Mouse (Mus musculus) C2C12 (cell line): ENCODE measurements around the gene L2hgdh. TPM values are rescaled to one million over a fixed set of nuclear protein-coding genes. Genes with fewer than 3 reads are reported as not detected.
"Not testable (repeated sequence)": the region's sequence is repeated elsewhere in the genome, so short reads cannot be mapped to it uniquely, and the experiment has no call there.

Experiments
- H3K27me3 ChIP-seq: one replicate; pipeline ENCODE4 v1.6.1; 2011; ENCODE audit not compliant: control insufficient read depth, insufficient read depth, insufficient read length
- H3K36me3 ChIP-seq: one replicate; pipeline ENCODE4 v1.6.1; 2011; ENCODE audit not compliant: control insufficient read depth, insufficient read depth
- H3K4me3 ChIP-seq: one replicate; pipeline ENCODE4 v1.5.1; 2011; ENCODE audit warnings: mild to moderate bottlenecking, control low read depth; ENCODE audit not compliant: poor library complexity, insufficient read depth, severe bottlenecking
- H3K79me2 ChIP-seq: one replicate; pipeline ENCODE4 v1.6.1; 2011; ENCODE audit not compliant: control insufficient read depth, insufficient read depth
- H3K79me3 ChIP-seq: one replicate; pipeline ENCODE4 v1.6.1; 2011; ENCODE audit warnings: low read depth, control low read depth
- H3ac ChIP-seq: one replicate; pipeline ENCODE3; 2011; ENCODE audit warnings: low read depth; ENCODE audit not compliant: control insufficient read depth, insufficient read length
- CEBPB ChIP-seq: IDR thresholded peaks from one replicate; pipeline ENCODE4 v1.6.1; 2011; ENCODE audit warnings: low read depth, mild to moderate bottlenecking, control low read depth, moderate library complexity
- CTCF ChIP-seq: IDR thresholded peaks from one replicate; pipeline ENCODE4 v1.5.1; 2011; ENCODE audit not compliant: control insufficient read depth, insufficient read depth, insufficient read length
- FOSL1 ChIP-seq: IDR thresholded peaks from one replicate; pipeline ENCODE4 v1.8.0; 2011; ENCODE audit warnings: mild to moderate bottlenecking, low read length; ENCODE audit not compliant: poor library complexity, insufficient read depth, severe bottlenecking
- MAX ChIP-seq: IDR thresholded peaks from one replicate; pipeline ENCODE4 v1.6.1; 2011; ENCODE audit warnings: mild to moderate bottlenecking, control low read depth
- MYOD1 ChIP-seq: IDR thresholded peaks from one replicate; pipeline ENCODE4 v1.6.1; 2011; ENCODE audit warnings: low read depth; ENCODE audit not compliant: control insufficient read depth, insufficient read length
- MYOG ChIP-seq: IDR thresholded peaks from one replicate; pipeline ENCODE4 v1.6.1; 2011; ENCODE audit not compliant: control insufficient read depth, insufficient read length; ENCODE audit errors: extremely low read depth
- USF1 ChIP-seq: IDR thresholded peaks from one replicate; pipeline ENCODE4 v1.6.1; 2011; ENCODE audit warnings: low read depth, mild to moderate bottlenecking, control low read depth, moderate library complexity
- polyA plus RNA-seq: library from polyadenylated mRNA; unstranded; fragments of >200 nt; fragmentation: generic; extraction: Trizol; gene quantifications from one replicate; pipeline ENCODE4 v1.2.1, GENCODE M21; 2012; ENCODE audit warnings: missing spikeins

L2hgdh gene
- polyA plus RNA-seq, 1 experiment: 3.8 TPM

DNA sequence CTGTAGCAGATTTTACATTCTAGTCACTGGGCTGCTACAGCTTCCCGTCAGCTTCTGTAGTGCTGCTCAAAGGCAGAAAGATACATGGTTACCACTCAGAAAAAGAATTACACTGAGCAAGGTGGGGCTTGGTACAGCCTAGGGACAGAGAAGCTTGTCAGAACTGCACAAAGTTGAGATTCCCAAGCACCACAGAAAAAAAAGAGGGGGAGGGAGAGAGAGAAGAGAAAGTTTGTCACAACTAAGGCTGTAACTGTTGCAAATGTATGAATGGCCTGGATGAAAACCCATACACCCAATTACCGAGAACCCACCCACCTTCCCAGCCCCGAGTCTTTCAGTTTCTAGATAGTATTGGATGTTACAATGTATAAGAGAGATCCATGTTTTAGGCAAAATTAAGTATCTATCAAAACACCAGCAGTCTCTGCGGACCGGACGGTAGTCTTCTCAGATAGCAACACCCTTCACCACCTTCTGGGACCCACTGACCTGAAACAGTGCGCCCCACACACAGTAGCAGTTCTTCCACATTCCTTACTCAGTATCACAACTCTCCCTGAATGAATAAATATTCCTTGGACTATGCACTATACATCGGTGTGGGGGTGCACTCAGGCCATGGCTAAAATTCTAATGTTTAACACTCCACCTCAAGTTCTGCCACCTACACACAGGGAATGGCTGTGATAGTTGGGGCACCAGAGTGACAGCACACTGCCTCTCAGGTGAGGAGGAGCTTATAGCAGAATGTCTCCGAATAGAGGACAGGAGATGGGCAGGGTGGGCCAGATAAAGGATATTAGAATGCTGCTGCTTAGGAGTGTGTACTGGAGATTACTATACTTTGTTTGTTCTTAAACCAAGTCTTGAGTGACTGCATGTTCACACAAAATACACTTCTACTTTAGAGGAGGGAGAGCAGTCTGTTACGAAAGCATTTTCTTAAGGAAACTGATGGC is 49.8 kb downstream of the L2hgdh start:
- H3K27me3 ChIP-seq: no peaks in the 10 kb centered on the region
- H3K79me2 ChIP-seq: peaks cover 96% of the 10 kb centered on the region
- no peaks in the 10 kb centered on the region for H3K36me3 ChIP-seq
- TF ChIP-seq MAX: no peak
- no peak for TF ChIP-seq USF1
- TF ChIP-seq CTCF: no peak
- no peak for TF ChIP-seq MYOD1
- TF ChIP-seq CEBPB: no peak
- TF ChIP-seq FOSL1: no peak
- no peak for TF ChIP-seq MYOG
- H3K79me3 ChIP-seq: peaks cover 45% of the 10 kb centered on the region
- no peak overlapping the region for H3ac ChIP-seq
- no peak overlapping the region for H3K4me3 ChIP-seq

DNA sequence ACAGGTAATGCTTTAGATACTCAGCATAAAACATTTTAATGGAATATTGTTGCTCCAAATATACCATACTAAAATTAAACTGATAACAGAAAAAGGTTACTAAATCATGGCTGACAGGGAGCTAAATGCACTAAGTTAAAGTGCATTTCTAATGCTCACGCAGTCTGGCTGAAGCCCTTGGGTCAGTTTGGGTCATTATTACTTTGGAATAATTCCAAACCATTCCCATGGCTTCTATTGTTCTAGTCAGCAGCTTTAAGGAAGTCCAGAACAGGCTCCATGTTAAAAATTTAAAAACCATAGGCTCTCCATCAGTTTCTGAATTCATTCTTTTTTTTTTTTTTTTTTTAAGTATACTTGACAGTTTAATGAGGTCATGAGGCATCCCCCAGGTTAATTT is 50.5 kb downstream of the L2hgdh start:
- H3K79me2 ChIP-seq: peaks cover 96% of the 10 kb centered on the region
- H3ac ChIP-seq: no peak overlapping the region
- H3K36me3 ChIP-seq: no peaks in the 10 kb centered on the region
- H3K79me3 ChIP-seq: peaks cover 42% of the 10 kb centered on the region
- TF ChIP-seq FOSL1: no peak
- no peak for TF ChIP-seq MYOG
- no peak for TF ChIP-seq CEBPB
- TF ChIP-seq MAX: no peak
- TF ChIP-seq CTCF: no peak
- TF ChIP-seq USF1: no peak
- TF ChIP-seq MYOD1: no peak
- H3K4me3 ChIP-seq: no peak overlapping the region
- H3K27me3 ChIP-seq: no peaks in the 10 kb centered on the region

DNA sequence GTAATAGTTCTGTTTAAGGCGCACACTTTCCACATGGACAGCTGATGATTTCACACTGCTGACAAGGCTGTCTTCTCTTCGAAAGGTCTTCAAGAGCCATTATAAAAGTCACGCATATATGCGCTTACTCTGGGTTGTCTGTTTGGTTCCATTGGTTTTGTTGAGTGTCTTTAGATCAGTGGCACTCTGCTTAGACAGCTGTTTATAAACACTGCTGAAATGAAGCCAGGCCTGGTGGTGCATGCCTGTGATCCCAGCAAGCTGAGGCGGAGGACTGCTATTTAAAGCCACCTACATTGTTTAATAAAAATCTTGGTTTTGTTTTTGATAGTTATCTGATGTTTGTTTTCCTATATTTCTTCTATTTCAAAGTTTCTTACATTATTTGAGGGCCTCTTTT is 58.0 kb downstream of the L2hgdh start:
- no peak for TF ChIP-seq MYOD1
- no peak for TF ChIP-seq MAX
- no peak for TF ChIP-seq CEBPB
- no peak for TF ChIP-seq CTCF
- no peak for TF ChIP-seq FOSL1
- no peak for TF ChIP-seq USF1
- no peak for TF ChIP-seq MYOG
- H3K4me3 ChIP-seq: no peak overlapping the region
- H3K79me3 ChIP-seq: peaks cover 31% of the 10 kb centered on the region

DNA sequence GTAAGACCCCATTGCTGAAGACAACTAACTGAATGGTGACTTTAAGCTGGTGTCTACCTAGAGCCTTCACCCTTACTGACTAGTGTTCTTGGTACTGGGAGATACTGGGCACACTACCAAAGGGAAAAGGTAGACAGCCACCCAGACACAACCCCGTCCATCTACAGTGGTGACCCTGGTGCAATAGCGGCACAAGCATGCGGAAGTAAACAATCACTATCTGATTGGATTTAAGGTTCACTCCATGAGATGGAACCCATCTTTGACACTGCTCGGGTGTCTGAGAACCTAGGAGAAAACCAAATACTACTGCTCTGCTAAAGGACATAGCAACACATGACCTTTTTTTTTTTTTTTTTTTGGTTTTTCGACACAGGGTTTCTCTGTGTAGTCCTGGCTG is 63.0 kb downstream of the L2hgdh start:
- H3K4me3 ChIP-seq: no peak overlapping the region
- H3ac ChIP-seq: no peak overlapping the region
- H3K79me2 ChIP-seq: peaks cover 66% of the 10 kb centered on the region
- peaks cover 25% of the 10 kb centered on the region for H3K79me3 ChIP-seq
- TF ChIP-seq USF1 (no peak), CEBPB (no peak), MAX (no peak), MYOG (no peak), CTCF (no peak), MYOD1 (no peak), FOSL1 (no peak)
- H3K27me3 ChIP-seq: no peaks in the 10 kb centered on the region
- no peaks in the 10 kb centered on the region for H3K36me3 ChIP-seq

More for the DNA sequence above, 58.0 kb downstream of the L2hgdh start:
- Histone ChIP-seq H3K79me2 (peaks cover 77% of the 10 kb centered on the region), H3K36me3 (no peaks in the 10 kb centered on the region), H3ac (no peak overlapping the region), H3K27me3 (no peaks in the 10 kb centered on the region)

DNA sequence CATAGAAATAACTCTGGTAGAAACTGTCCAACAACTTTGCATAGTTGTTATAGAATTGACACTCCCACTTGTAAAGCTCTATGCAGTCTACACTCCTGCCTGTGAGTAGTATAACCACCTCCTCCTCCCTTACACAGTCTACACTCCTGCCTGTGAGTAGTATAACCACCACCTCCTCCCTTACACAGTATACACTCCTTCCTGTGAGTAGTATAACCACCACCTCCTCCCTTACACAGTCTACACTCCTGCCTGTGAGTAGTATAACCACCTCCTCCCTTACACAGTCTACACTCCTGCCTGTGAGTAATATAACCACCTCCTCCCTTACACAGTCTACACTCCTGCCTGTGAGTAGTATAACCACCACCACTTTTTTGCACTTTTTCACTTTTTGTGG is 70.7 kb downstream of the L2hgdh start:
- H3K4me3 ChIP-seq, H3K79me2 ChIP-seq, H3ac ChIP-seq, H3K27me3 ChIP-seq, H3K79me3 ChIP-seq, H3K36me3 ChIP-seq: not testable (repeated sequence)

DNA sequence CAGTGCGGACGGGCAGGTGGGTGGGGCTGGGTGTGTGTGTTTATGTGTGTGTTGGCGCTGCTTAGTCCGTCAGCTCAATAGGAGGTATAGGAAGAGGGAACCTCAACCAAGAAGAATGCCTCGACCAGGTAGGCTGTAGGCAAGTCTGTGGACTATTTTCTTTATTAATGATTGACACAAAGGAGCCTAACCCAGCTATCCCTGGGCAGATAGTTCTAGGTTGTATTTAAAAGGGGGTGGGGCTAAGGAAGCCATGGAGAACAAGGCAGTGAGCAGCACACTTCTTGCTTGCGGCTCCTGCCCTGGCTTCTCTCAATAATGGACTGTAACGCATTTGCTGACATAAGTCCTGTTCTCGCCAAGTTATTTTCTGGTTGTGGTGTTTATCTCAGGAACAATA is 75.2 kb downstream of the L2hgdh start:
- no peaks in the 10 kb centered on the region for H3K36me3 ChIP-seq
- no peak overlapping the region for H3K4me3 ChIP-seq
- H3K27me3 ChIP-seq: no peaks in the 10 kb centered on the region
- TF ChIP-seq FOSL1: no peak
- TF ChIP-seq MYOD1: no peak
- TF ChIP-seq USF1: no peak
- no peak overlapping the region for H3ac ChIP-seq
- no peaks in the 10 kb centered on the region for H3K79me3 ChIP-seq
- no peaks in the 10 kb centered on the region for H3K79me2 ChIP-seq
